Mouse (Mus musculus): ENCODE measurements around the gene Nit2. TPM values are rescaled to one million over a fixed set of nuclear protein-coding genes. Genes with fewer than 3 reads are reported as not detected.

The Nit2 gene
- total and polyA plus RNA-seq, 3 experiments: 59.4 to 93.3 (median 71.8) TPM

GRCm38 (mm10) chr16:57197281-57197680 is 30.1 kb upstream of the Nit2 start:
- H3K4me2 ChIP-seq (ENCODE audit: insufficient read depth, low read depth, poor library complexity, severe bottlenecking): no peak overlapping the region
- H3K27ac ChIP-seq (ENCODE audit: insufficient read depth, low read depth): no peak overlapping the region
- no peaks in the 10 kb centered on the region for H3K9me3 ChIP-seq (replicated peaks; ENCODE audit: low read length)
- no peak overlapping the region for H3K9ac ChIP-seq (ENCODE audit: insufficient read depth, low read depth)
- no peak overlapping the region for H3K4me3 ChIP-seq (replicated peaks in 1 of 3; ENCODE audit: low read depth in 2 of 3, low read length in 2 of 3, poor library complexity in 1 of 3)
- DNase-seq (ENCODE audit: extremely low read depth): no peak
- no peaks in the 10 kb centered on the region for H3K27me3 ChIP-seq (replicated peaks)
- in situ Hi-C loops (cut with MboI; ENCODE audit: low pct_ligation_motif_present, low pct_unique_long_range_greater_than_20kb, low sequenced_read_pairs): no loop called here
- peaks cover 0 to 21% of the 10 kb centered on the region in 2 experiments; a peak in 2 of 4 replicates for H3K4me1 ChIP-seq (ENCODE audit: control insufficient read depth in 1 of 2, insufficient read depth in 2 of 2)
- H3K36me3 ChIP-seq (replicated peaks in 1 of 2; ENCODE audit: control insufficient read depth in 1 of 2, insufficient read depth in 1 of 2, low read length in 1 of 2): peaks cover 28 to 64% of the 10 kb centered on the region in 2 experiments
- no peak for TF ChIP-seq JUND (conservative IDR thresholded peaks at IDR 0.05; ENCODE audit: low read depth, low read length)
- no peak for TF ChIP-seq MXI1 (IDR thresholded peaks at IDR 0.05; ENCODE audit: low read depth, low read length)
- no peak for TF ChIP-seq POLR2AphosphoS2 (IDR thresholded peaks at IDR 0.05; ENCODE audit: low read depth, low read length)
- TF ChIP-seq RAD21 (IDR thresholded peaks at IDR 0.05; ENCODE audit: low read depth, low read length): no peak
- TF ChIP-seq USF2 (conservative IDR thresholded peaks at IDR 0.05; ENCODE audit: low read depth, low read length): no peak
- TF ChIP-seq PAX5 (IDR thresholded peaks at IDR 0.05; ENCODE audit: low read length): no peak
- TF ChIP-seq POLR2A (IDR thresholded peaks at IDR 0.05; ENCODE audit: low read depth, low read length): no peak
- no peak for TF ChIP-seq BHLHE40 (IDR thresholded peaks at IDR 0.05; ENCODE audit: low read depth, low read length)
- TF ChIP-seq NRF1 (IDR thresholded peaks at IDR 0.05; ENCODE audit: low read depth, low read length): no peak
- no peak for TF ChIP-seq MAZ (IDR thresholded peaks at IDR 0.05; ENCODE audit: low read depth, low read length)
- no peak for TF ChIP-seq SMC3 (IDR thresholded peaks at IDR 0.05; ENCODE audit: low read depth, low read length)
- no peak for TF ChIP-seq SIN3A (IDR thresholded peaks at IDR 0.05; ENCODE audit: low read length)
- no peak for TF ChIP-seq MAX (IDR thresholded peaks at IDR 0.05; ENCODE audit: low read length)
- no peak for TF ChIP-seq ZNF384 (IDR thresholded peaks at IDR 0.05; ENCODE audit: low read depth, low read length)
- no peak for TF ChIP-seq MYC (IDR thresholded peaks at IDR 0.05; ENCODE audit: low read depth, low read length)
- no peak for TF ChIP-seq MEF2A (IDR thresholded peaks at IDR 0.05; ENCODE audit: borderline replicate concordance, low read depth, low read length)
- TF ChIP-seq USF1 (IDR thresholded peaks at IDR 0.05; ENCODE audit: low read depth, low read length): no peak
- no peak for TF ChIP-seq KAT2A (IDR thresholded peaks at IDR 0.05; ENCODE audit: insufficient replicate concordance, low read length)
- no peaks in the 10 kb centered on the region for H3K79me2 ChIP-seq (replicated peaks; ENCODE audit: control insufficient read depth, extremely low read depth, insufficient read depth, poor library complexity, severe bottlenecking)
- dilution Hi-C loops (cut with MboI; ENCODE audit: extremely low pct_ligation_motif_present, extremely low pct_unique_long_range_greater_than_20kb, low sequenced_read_pairs): no loop called here

- no peak overlapping the region for H3K4me2 ChIP-seq (ENCODE audit: insufficient read depth, low read depth, poor library complexity, severe bottlenecking)
- H3K9ac ChIP-seq (ENCODE audit: insufficient read depth, low read depth): no peak overlapping the region
- H3K4me3 ChIP-seq (replicated peaks in 1 of 3; ENCODE audit: low read depth in 2 of 3, low read length in 2 of 3, poor library complexity in 1 of 3): no peak overlapping the region
- DNase-seq (ENCODE audit: extremely low read depth): no peak
- no peak for TF ChIP-seq TBP (conservative IDR thresholded peaks at IDR 0.05; ENCODE audit: low read depth, low read length)
- TF ChIP-seq HCFC1 (IDR thresholded peaks at IDR 0.05; ENCODE audit: low read depth, low read length): no peak
- TF ChIP-seq ETS1 (conservative IDR thresholded peaks at IDR 0.05; ENCODE audit: low read depth, low read length): no peak
- no peak for TF ChIP-seq JUN (IDR thresholded peaks at IDR 0.05; ENCODE audit: insufficient read depth, low read depth, low read length)
- TF ChIP-seq ZNF384 (IDR thresholded peaks at IDR 0.05; ENCODE audit: low read depth, low read length): no peak
- TF ChIP-seq POLR2A (IDR thresholded peaks at IDR 0.05; ENCODE audit: low read depth, low read length): no peak
- no peak overlapping the region for H3K27ac ChIP-seq (ENCODE audit: insufficient read depth, low read depth)
- no peaks in the 10 kb centered on the region for H3K27me3 ChIP-seq (replicated peaks)
- in situ Hi-C loops (cut with MboI; ENCODE audit: low pct_ligation_motif_present, low pct_unique_long_range_greater_than_20kb, low sequenced_read_pairs) (no loop called here), dilution Hi-C loops (cut with MboI; ENCODE audit: extremely low pct_ligation_motif_present, extremely low pct_unique_long_range_greater_than_20kb, low sequenced_read_pairs) (no loop called here)
- no peaks in the 10 kb centered on the region for H3K9me3 ChIP-seq (replicated peaks; ENCODE audit: low read length)
- no peaks in the 10 kb centered on the region for H3K79me2 ChIP-seq (replicated peaks; ENCODE audit: control insufficient read depth, extremely low read depth, insufficient read depth, poor library complexity, severe bottlenecking)
- peaks cover 33 to 71% of the 10 kb centered on the region in 2 experiments for H3K36me3 ChIP-seq (replicated peaks in 1 of 2; ENCODE audit: control insufficient read depth in 1 of 2, insufficient read depth in 1 of 2, low read length in 1 of 2)
- peaks cover 0 to 21% of the 10 kb centered on the region in 2 experiments; a peak in 2 of 4 replicates for H3K4me1 ChIP-seq (ENCODE audit: control insufficient read depth in 1 of 2, insufficient read depth in 2 of 2)
These were observed 29.4 kb upstream of the Nit2 start for GRCm38 (mm10) chr16:57196590-57196989.

All from CH12.LX (cell line).